Mouse (Mus musculus): ENCODE measurements at regions not wholly inside any gene's neighbourhood (a gene's known extent, or its start where the extent isn't known, plus 50 kb on each side); places are given as distances from the start of the nearest gene placed in this dataset.

- TF ChIP-seq POLR2A (IDR thresholded peaks at IDR 0.05; ENCODE audit: control insufficient read depth in 1 of 2, insufficient read depth in 1 of 2, low read depth in 1 of 2, low read length in 2 of 2, poor library complexity in 1 of 2) (no peak), HCFC1 (IDR thresholded peaks at IDR 0.05; ENCODE audit: low read depth, low read length) (no peak), BHLHE40 (IDR thresholded peaks at IDR 0.05; ENCODE audit: borderline replicate concordance, low read depth, low read length) (no peak), EP300 (IDR thresholded peaks at IDR 0.05; ENCODE audit: low read depth in 1 of 2, low read length in 2 of 2) (no peak)
Observed at GRCm38 (mm10) chr3:144013481-144014125, 191.4 kb downstream of the Lmo4 start.
